Mouse (Mus musculus) heart, postnatal 36 days (tissue): ENCODE data around the gene Pkn1. TPM values are rescaled to one million over a fixed set of nuclear protein-coding genes. Genes with fewer than 3 reads are reported as not detected.

ENCODE experiments used
- DNase-seq, 2 experiments: peaks; one replicate each; pipeline ENCODE4 v3.0.0; 2021 to 2022
- intact Hi-C: fragments of 180-260 bp; cut with DNase I; formaldehyde crosslinking; loops from one replicate; pipeline ENCODE4 v1.15.1; 2025
- microRNA-seq, 2 experiments: library from miRNA; unstranded; fragments of <30 nt; microRNA quantifications; one replicate each; pipeline ENCODE4 v1.2.0; 2021; ENCODE audit warnings: borderline number of aligned reads in 2 of 2
- total RNA-seq, 2 experiments: library from RNA; stranded (reverse); gene quantifications; 2 replicates each; pipeline ENCODE4 v1.2.3; 2021

The Pkn1 gene
- total RNA-seq, 2 experiments from 2014 or later = 53.7 to 62.4 TPM

- intact Hi-C loops = loop anchor here (2.0 kb wide), 1 partner anchor 55 kb away; the partner anchor contains the start of gene Ndufb7
- DNase-seq = no peak
Measured at GRCm38 (mm10) chr8:83621691-83622388, 77.1 kb downstream of the Pkn1 start.

GRCm38 (mm10) chr8:83619568-83620285 lies 79.3 kb downstream of the Pkn1 start:
- intact Hi-C loops = no loop called here
- DNase-seq = no peak

GRCm38 (mm10) chr8:83618566-83618965 lies 80.4 kb downstream of the Pkn1 start:
- intact Hi-C loops = no loop called here
- no peak for DNase-seq

- intact Hi-C loops = no loop called here
- no peak for DNase-seq
Measured at GRCm38 (mm10) chr8:83617111-83617510, 81.9 kb downstream of the Pkn1 start.

GRCm38 (mm10) chr8:83616625-83617024 lies 82.4 kb downstream of the Pkn1 start:
- DNase-seq = no peak

More at GRCm38 (mm10) chr8:83616625-83617024, 82.4 kb downstream of the Pkn1 start:
- intact Hi-C loops = no loop called here

Small RNAs within 50 kb of the gene (microRNA-seq; reads per million reads assigned to microRNA genes)
- gene Mir1668 = 0 reads per million in 2 experiments

Other genes with a start within 250 kb of the Pkn1 start
- gene Scoc, start 240.8 kb downstream of the Pkn1 start, total RNA-seq = 10 to 100 TPM; 47.0 to 50.4 TPM
- not detected for gene Olfr370, start 163.4 kb downstream of the Pkn1 start, total RNA-seq
- gene Ndufb7, start 132.5 kb downstream of the Pkn1 start, total RNA-seq = 100 to 1,000 TPM; 712 to 745 TPM
- gene Tecr, start 91.2 kb downstream of the Pkn1 start, total RNA-seq = 100 to 1,000 TPM; 431 to 554 TPM
- 10 to 100 TPM; 10.7 to 16.0 TPM for gene Dnajb1, start 91.0 kb downstream of the Pkn1 start, total RNA-seq
- 10 to 100 TPM; 25.2 to 28.3 TPM for gene Gipc1, start 46.5 kb downstream of the Pkn1 start, total RNA-seq
- under 1 TPM; 0.27 to 0.75 TPM for gene Ptger1, start 32.5 kb downstream of the Pkn1 start, total RNA-seq
- gene Ddx39, start 16.0 kb upstream of the Pkn1 start, total RNA-seq = 10 to 100 TPM; 15.8 to 17.2 TPM
- gene Adgre5, start 42.1 kb upstream of the Pkn1 start, total RNA-seq = 10 to 100 TPM; 39.5 to 52.7 TPM
- 10 to 100 TPM; 13.9 to 15.0 TPM for gene Adgrl1, start 200.9 kb upstream of the Pkn1 start, total RNA-seq